In the genomic region with DNA sequence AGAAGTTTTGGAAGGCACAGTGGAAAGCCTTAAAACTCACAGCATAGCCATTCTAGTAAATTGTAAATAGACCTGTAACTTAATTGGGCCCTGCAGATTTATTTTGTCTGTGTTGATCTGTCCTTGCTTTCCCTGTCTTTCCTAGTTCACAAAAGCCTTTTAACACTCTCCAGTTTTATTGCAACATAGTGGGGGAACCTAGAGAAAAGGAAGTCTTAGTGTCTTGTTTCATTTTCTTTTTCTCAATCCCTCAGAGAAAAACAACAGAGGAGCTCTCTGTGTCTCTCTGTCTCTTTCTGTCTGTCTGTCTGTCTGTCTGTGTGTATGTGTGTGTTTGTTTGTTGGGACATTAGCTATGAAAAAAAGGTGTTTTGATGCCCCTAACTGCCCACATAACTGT, we compare ENCODE assay signal across 23 mouse cellular contexts. TPM values are rescaled to one million over a fixed set of nuclear protein-coding genes. Genes with fewer than 3 reads are reported as not detected.
DNase-seq lines count a peak whose midpoint lies in the region; ATAC-seq and TF ChIP-seq lines count a peak whose summit lies in the region.
"Had no signal": no experiment of that assay in that cellular context is flagged by ENCODE, and none has a peak within 500 bp of the region (broad histone marks: within the 10 kb centered on the region; RNA-seq: fewer than 3 reads in every experiment).

No protein-coding gene starts in this region.

- H3K9me3 ChIP-seq in liver, postnatal 0 days (ENCODE audit: low read length): no peaks in the 10 kb centered on the region
- H3K9me3 ChIP-seq: embryonic facial prominence, embryonic 10.5 days; forebrain, embryonic 10.5 days; G1E; heart, embryonic 15.5 days; hindbrain, embryonic 13.5 days; megakaryocyte, embryonic 14.5 days; midbrain, embryonic 13.5 days had no signal

- no peak for ATAC-seq in liver, postnatal 0 days
- ATAC-seq in erythroblast, adult 5-6 weeks (replicated peaks; ENCODE audit: low FRiP score, poor library complexity, severe bottlenecking): no peak
- ATAC-seq: forebrain, postnatal 0 days; midbrain, embryonic 13.5 days; Patski had no signal

- 0 out of 2 replicates have a peak overlapping the region, but pooled peaks have one; percentile 6 for H3K4me2 ChIP-seq in liver, postnatal 0 days (ENCODE audit: low read depth, low read length)
- H3K4me2 ChIP-seq: heart, embryonic 15.5 days; hindbrain, embryonic 13.5 days; midbrain, embryonic 13.5 days had no signal

- H3K9ac ChIP-seq in liver, postnatal 0 days (replicated peaks): no peak overlapping the region
- H3K9ac ChIP-seq: forebrain, postnatal 0 days; heart, embryonic 15.5 days; hindbrain, embryonic 13.5 days; liver, embryonic 14.5 days; midbrain, embryonic 13.5 days had no signal

- TF ChIP-seq EP300 in liver, postnatal 0 days (IDR thresholded peaks at IDR 0.05; ENCODE audit: low read depth): no peak

- peak overlapping the region; percentile 34; the same call in 1 of the 2 replicates for H3K27ac ChIP-seq in liver, postnatal 0 days (ENCODE audit: low read depth)
- H3K27ac ChIP-seq: embryonic facial prominence, embryonic 10.5 days; forebrain, embryonic 10.5 days; heart, embryonic 15.5 days; hindbrain, embryonic 13.5 days; liver, embryonic 14.5 days; midbrain, embryonic 13.5 days had no signal

- peaks cover 13% of the 10 kb centered on the region for H3K4me1 ChIP-seq in liver, postnatal 0 days (ENCODE audit: insufficient read depth)
- H3K4me1 ChIP-seq: embryonic facial prominence, embryonic 10.5 days; heart, embryonic 15.5 days; hindbrain, embryonic 13.5 days had no signal

- H3K36me3 ChIP-seq in liver, postnatal 0 days (replicated peaks; ENCODE audit: insufficient read depth, low read length): no peaks in the 10 kb centered on the region
- H3K36me3 ChIP-seq: heart, embryonic 15.5 days had no signal

- H3K4me3 ChIP-seq in liver, postnatal 0 days (ENCODE audit: low read depth, low read length): no peak overlapping the region
- H3K4me3 ChIP-seq: embryonic facial prominence, embryonic 10.5 days; forebrain, embryonic 10.5 days; heart, embryonic 15.5 days; hindbrain, embryonic 13.5 days; megakaryocyte, embryonic 14.5 days; midbrain, embryonic 13.5 days had no signal

- H3K27me3 ChIP-seq in liver, postnatal 0 days (ENCODE audit: insufficient read depth, low read length): no peaks in the 10 kb centered on the region
- H3K27me3 ChIP-seq: heart, embryonic 15.5 days; hindbrain, embryonic 13.5 days; megakaryocyte, embryonic 14.5 days; midbrain, embryonic 13.5 days; Patski had no signal

- TF ChIP-seq CTCF in liver, postnatal 0 days (IDR thresholded peaks at IDR 0.05; ENCODE audit: low read depth): no peak

- DNase-seq in liver, postnatal 0 days: no peak
- DNase-seq in liver: no peak
- DNase-seq in adipocyte (ENCODE audit: low spot score): peak; percentile 44
- peak; percentile 36 for DNase-seq in induced T-regulatory cell, adult 2 months (ENCODE audit: low read depth)
- no peak for DNase-seq in adrenal gland, adult 18-20 months (ENCODE audit: low spot score in 2 of 2)
- no peak for DNase-seq in embryo, embryonic 10.5 days (ENCODE audit: low spot score)
- DNase-seq: adrenal gland, adult 8-10 months; cerebellum, adult 8-10 months; forebrain, postnatal 0 days; gastrocnemius, postnatal 36 days; heart, postnatal 36 days; kidney, adult 2 months; kidney, postnatal 10 days had no signal

RNA-seq across cellular contexts. Expression of a gene that starts 30.1 kb away (rescaled TPM):
- polyA plus RNA-seq in liver, postnatal 0 days (2015; fragmentation: Nextera tagmentation; extraction: Ambion mirVana): 24.9 and 25.0 TPM in 2 replicates
- 4.2 and 6.9 TPM in 2 replicates for total RNA-seq in erythroblast, adult 5-6 weeks (2015; ENCODE audit: low replicate concordance)
- 2.5 and 2.6 TPM in 2 replicates for total RNA-seq in erythroblast, adult 5-6 weeks (2017; ENCODE audit: low replicate concordance)
- total RNA-seq in adrenal gland, adult 18-20 months (2021): 10 to 100 TPM; 73.9 to 74.7 TPM

RNA-seq across cellular contexts. Expression of a gene that starts 30.4 kb away (rescaled TPM):
- polyA plus RNA-seq in liver, postnatal 0 days (2015; fragmentation: Nextera tagmentation; extraction: Ambion mirVana): 10.3 and 10.4 TPM in 2 replicates
- total RNA-seq in erythroblast, adult 5-6 weeks (2015; ENCODE audit: low replicate concordance): 7.7 and 16.3 TPM in 2 replicates
- total RNA-seq in erythroblast, adult 5-6 weeks (2017; ENCODE audit: low replicate concordance): 8.9 and 9.2 TPM in 2 replicates
- total RNA-seq in adrenal gland, adult 18-20 months (2021): 10 to 100 TPM; 18.0 to 22.1 TPM

Comparison
In these comparisons a context has a peak if more than half of its experiments do, and no peak if none do; other contexts are left out.
1. DNase-seq: peak in adipocyte (single experiment) and induced T-regulatory cell, adult 2 months (single experiment); none in liver, postnatal 0 days (single experiment), liver (single experiment), adrenal gland, adult 18-20 months (0 of 2) and embryo, embryonic 10.5 days (single experiment).
2. RNA of a gene that starts 30.1 kb away (total RNA-seq): 73.9 to 74.7 TPM in adrenal gland, adult 18-20 months; 2.5 to 6.9 TPM in erythroblast, adult 5-6 weeks; every median in the first group is over 4 times any median in the second.